Mouse (Mus musculus) kidney, adult 2 months (tissue): ENCODE results near the gene Dnajc21.

Experiments used
- CTCF ChIP-seq: fragments of 200-500 bp; conservative IDR thresholded peaks from 2 replicates; pipeline ENCODE4 v1.5.1; 2011; ENCODE audit warnings: low read depth, mild to moderate bottlenecking, control low read depth, low read length, moderate library complexity, mixed read lengths; ENCODE audit not compliant: insufficient read depth, insufficient read length
- POLR2A ChIP-seq: fragments of 200-500 bp; IDR thresholded peaks from one replicate; pipeline ENCODE4 v1.6.1; 2011; ENCODE audit warnings: low read depth, low read length, control low read depth

GRCm38 (mm10) chr15:10495944-10496343 lies 25.6 kb upstream of the Dnajc21 start:
- no peak for TF ChIP-seq CTCF
- no peak for TF ChIP-seq POLR2A
